Mouse (Mus musculus): ENCODE results near the gene Gm6034.
"Not testable (repeated sequence)": the region's sequence is repeated elsewhere in the genome, so short reads cannot be mapped to it uniquely, and the experiment has no call there.

The Gm6034 gene

DNA sequence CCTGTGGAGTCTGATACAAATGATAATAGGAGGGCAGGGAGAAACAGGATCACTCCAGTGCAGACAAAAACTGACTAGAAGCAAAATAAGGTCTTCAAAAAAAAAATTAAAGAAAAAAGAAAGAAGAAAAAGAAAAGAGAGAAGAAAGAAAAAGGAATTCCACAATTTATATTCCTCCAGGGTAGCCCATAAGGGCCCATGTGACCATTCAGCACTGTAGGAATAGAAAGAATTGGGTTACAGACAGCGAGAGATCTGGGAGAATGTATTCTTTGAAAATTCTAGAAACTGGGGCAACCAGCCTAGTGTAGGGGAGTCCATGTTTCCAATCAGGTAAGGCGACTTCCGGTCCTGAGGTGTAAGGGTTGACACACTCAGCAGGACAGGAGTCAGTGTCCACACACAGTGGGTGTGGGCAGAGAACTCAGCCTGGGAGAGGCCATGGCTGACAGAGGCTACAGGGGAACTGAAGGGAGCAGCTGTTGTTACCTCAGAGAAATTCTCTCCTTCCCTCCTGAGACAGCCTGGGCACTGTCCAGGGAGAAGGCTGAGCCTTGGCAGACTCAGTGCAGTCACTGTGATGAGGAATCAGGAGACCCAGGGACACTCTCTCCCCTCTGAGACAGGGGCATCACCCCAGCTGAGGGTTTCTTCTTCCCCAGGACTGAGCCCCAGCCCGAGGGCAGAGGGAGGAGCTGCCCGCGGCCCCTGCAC lies 39.9 kb downstream of the Gm6034 start:
- not testable (repeated sequence) for DNase-seq (ENCODE audit: low spot score)

DNA sequence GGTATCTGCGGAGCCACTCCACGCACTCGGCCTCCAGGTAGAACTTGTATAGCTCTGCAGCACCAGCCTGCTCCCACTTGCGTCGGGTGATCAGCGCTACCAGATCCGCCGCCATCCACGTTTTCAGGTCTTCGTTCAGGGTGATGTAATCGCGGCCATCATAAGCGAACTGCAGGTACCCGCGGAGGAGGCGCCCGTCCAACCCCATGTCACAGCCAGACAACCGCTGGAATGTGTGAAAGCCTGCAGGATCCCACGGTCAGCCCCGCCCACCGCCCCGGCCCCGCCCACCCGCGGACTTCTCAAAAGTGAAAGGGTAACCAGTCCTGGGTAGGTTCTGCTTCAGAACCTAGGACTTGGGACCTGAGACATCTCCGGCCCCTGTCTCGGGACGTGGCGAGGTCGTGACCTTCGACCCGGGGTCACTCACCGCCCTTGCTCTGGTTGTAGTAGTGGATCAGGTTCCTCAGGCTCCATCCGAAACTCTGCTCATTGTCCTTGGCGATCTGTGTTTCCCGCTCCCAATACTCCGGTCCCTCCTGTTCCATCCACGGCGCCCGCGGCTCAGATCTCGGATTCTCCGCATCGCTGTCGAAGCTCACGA lies 40.6 kb downstream of the Gm6034 start:
- DNase-seq (ENCODE audit: low spot score), result peak; percentile 70

DNA sequence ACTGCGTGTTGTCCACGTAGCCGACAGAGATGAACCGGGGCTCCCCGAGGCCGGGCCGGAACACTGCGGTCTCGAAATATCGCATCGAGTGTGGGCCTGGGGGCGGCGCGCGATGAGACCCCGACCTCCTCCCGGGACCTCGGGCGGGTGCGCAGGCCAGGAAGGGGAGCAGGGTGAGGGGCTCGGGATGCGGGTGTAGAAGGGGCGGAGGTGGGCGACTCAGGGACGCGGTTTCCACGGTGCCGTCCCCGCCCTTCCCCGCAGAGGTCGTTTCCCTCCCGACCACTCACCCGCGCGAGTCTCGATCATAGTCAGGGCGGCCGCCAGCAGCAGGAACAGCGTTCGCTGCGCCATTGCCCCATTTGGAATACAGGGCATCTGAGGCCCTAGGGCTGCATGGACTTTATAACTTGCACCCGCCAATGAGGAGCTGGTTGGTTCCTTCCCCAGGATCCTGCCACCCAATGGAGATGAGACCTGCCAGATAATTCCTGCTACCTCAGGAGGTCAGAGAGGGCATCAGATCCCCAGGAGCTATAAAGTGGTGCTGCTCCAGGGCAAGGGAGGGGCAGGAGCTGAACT lies 41.2 kb downstream of the Gm6034 start:
- no peak for DNase-seq (ENCODE audit: low spot score)

DNA sequence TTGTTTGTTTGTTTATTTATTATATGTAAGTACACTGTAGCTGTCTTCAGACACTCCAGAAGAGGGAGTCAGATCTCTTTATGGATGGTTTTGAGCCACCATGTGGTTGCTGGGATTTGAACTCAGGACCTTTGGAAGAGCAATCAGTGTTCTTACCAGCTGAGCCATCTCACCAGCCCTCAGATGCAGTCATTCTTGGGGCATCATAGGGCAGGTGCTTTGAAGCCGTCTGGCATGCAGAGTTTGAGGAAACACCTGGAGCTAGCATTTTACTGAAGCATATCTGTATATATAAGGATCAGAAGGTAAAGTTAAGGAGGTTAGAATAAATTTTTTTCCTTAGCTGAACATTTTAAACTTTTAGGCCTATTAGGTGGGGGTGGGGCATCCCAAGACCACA lies 43.2 kb downstream of the Gm6034 start:
- not testable (repeated sequence) for DNase-seq (ENCODE audit: low spot score)

DNA sequence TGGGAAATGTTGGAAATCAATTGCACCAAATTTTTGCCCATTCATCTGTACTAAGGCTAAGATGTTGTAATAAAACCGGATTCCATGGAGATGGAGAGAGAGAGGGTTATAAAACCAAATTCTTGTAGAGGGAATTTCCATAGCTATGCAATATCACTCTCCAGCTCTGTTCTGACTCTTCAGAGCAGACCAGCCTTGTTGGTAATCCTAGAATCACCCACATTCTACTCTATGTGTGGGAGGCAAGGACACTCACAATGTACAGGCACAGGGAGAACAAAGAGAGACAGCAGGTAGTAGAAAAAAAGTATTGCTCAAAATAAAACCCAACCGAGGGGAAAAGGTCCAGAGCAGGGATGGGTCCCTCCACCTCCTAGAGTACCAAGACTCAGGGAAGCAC lies 49.2 kb downstream of the Gm6034 start:
- not testable (repeated sequence) for DNase-seq (ENCODE audit: low spot score)

DNA sequence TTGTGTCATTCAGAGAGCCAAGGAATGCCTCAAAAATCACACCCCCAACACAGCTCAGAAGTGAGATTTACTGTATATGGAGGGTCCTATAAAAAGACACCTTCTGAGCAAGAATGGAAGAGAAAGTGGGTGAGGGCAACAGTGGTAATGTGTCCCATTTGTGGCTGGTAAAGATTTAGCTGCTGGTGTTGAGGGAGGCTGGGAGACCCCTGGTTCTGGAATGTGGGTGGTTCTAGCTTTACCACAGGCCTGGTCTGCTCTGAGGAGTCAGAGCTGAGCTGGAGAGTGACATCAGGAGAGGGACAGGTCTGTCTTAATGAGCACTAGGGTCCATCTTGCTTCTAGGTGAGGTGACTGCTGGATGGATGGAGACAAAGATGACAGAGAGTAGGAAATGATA lies 49.8 kb downstream of the Gm6034 start:
- not testable (repeated sequence) for DNase-seq (ENCODE audit: low spot score)

DNA sequence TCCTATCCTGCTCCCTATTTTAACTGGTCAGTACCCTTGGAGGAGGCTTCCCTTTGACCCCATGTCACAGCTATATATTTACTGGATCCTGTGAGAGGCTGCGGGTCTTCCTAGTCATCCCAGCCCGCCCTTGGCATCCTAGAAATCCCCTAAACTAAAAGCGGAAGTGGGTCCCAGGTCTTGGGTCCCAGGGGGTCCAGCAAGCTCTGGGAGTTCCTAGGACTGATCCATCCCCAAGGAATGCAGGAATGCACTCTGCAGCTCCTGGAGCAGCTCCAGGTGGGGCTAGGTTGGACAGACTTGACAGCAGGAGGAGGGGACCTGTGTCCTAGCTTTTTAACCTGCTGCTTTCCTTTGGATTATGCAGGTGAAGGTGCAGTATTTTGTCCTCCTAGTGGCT lies 51.2 kb downstream of the Gm6034 start:
- DNase-seq (ENCODE audit: low spot score), result no peak

DNA sequence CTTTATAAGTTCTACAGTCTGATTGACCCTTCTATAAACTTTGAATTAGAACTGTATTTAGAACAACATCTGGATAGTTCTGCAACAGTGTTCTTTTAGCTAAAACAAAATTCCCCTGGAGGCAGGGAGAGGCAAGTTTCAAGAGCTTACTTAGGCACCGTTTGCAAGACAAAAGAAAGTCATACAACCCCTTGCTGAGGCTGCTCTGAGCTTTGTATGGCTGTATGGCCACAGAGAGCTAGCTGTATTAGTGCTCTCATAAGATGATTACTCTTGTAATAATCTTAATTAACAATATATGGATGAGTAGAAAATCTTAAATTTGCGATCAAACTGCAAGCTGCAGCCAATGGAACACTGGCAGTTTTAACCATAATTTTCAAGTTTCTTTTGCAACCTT lies 56.8 kb downstream of the Gm6034 start:
- not testable (repeated sequence) for DNase-seq (ENCODE audit: low spot score)

DNA sequence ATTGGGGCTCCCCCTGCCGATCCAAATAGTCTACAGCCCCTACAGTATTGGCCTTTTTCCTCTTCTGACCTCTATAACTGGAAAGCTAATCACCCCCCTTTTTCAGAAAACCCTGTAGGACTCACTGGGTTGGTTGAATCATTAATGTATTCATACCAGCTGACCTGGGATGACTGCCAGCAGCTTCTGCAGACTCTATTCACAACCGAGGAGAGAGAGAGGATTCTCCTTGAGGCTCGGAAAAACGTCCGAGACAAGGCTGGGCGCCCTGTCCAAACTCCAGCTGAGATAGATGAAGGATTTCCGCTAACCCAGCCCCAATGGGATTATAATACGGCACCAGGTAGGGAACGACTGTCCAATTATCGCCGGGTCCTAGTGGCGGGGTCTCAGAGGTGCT lies 59.3 kb downstream of the Gm6034 start:
- not testable (repeated sequence) for DNase-seq (ENCODE audit: low spot score)

Data from yolk sac, embryonic 10.5 days (tissue).